Mouse (Mus musculus): ENCODE measurements around the gene Emc9. TPM values are rescaled to one million over a fixed set of nuclear protein-coding genes. Genes with fewer than 3 reads are reported as not detected.

Gene Emc9
- polyA plus RNA-seq, 1 experiment from 2014 or later = 56.2 TPM

- Histone ChIP-seq H3K36me3 (peaks cover 5% of the 10 kb centered on the region), H3K4me3 (replicated peaks) (peak overlapping the region; percentile 63), H3K9me3 (replicated peaks) (no peaks in the 10 kb centered on the region), H3K27me3 (replicated peaks) (no peaks in the 10 kb centered on the region), H3K9ac (replicated peaks) (peak overlapping the region; percentile 70), H3K4me1 (peaks cover 25% of the 10 kb centered on the region), H3K27ac (replicated peaks) (no peak overlapping the region), H3K4me2 (peak overlapping the region; percentile 86)
- no peak for ATAC-seq (ENCODE audit: low FRiP score)
- 62% methylated on average over 6 of the region's 6 CpGs for WGBS
Observed at GRCm38 (mm10) chr14:55558740-55559448, 26.2 kb downstream of the Emc9 start.

- no peak for ATAC-seq (ENCODE audit: low FRiP score)
- H3K4me2 ChIP-seq = no peak overlapping the region
- no peak overlapping the region for H3K9ac ChIP-seq (replicated peaks)
- WGBS = 92% methylated on average over 3 of the region's 3 CpGs
- no peak overlapping the region for H3K4me3 ChIP-seq (replicated peaks)
- no peaks in the 10 kb centered on the region for H3K36me3 ChIP-seq
- no peak overlapping the region for H3K27ac ChIP-seq (replicated peaks)
- H3K9me3 ChIP-seq (replicated peaks) = no peaks in the 10 kb centered on the region
- H3K27me3 ChIP-seq (replicated peaks) = no peaks in the 10 kb centered on the region
- H3K4me1 ChIP-seq = peaks cover 21% of the 10 kb centered on the region
Observed at GRCm38 (mm10) chr14:55557587-55557986, 27.5 kb downstream of the Emc9 start.

- Histone ChIP-seq H3K9me3 (replicated peaks) (no peaks in the 10 kb centered on the region), H3K4me3 (replicated peaks) (no peak overlapping the region), H3K27ac (replicated peaks) (no peak overlapping the region), H3K27me3 (replicated peaks) (no peaks in the 10 kb centered on the region), H3K4me1 (peaks cover 15% of the 10 kb centered on the region), H3K4me2 (no peak overlapping the region), H3K36me3 (no peaks in the 10 kb centered on the region), H3K9ac (replicated peaks) (no peak overlapping the region)
- 28% methylated on average over 5 of the region's 5 CpGs for WGBS
- no peak for ATAC-seq (ENCODE audit: low FRiP score)
Observed at GRCm38 (mm10) chr14:55557003-55557402, 28.1 kb downstream of the Emc9 start.

GRCm38 (mm10) chr14:55555788-55556187, 29.3 kb downstream of the Emc9 start:
- Histone ChIP-seq H3K27ac (replicated peaks) (no peak overlapping the region), H3K9me3 (replicated peaks) (no peaks in the 10 kb centered on the region), H3K36me3 (no peaks in the 10 kb centered on the region), H3K9ac (replicated peaks) (no peak overlapping the region), H3K4me3 (replicated peaks) (no peak overlapping the region), H3K4me2 (no peak overlapping the region), H3K27me3 (replicated peaks) (no peaks in the 10 kb centered on the region), H3K4me1 (peaks cover 3% of the 10 kb centered on the region)
- 89% methylated on average over 3 of the region's 3 CpGs for WGBS
- no peak for ATAC-seq (ENCODE audit: low FRiP score)

- H3K27ac ChIP-seq (replicated peaks) = no peak overlapping the region
- no peak overlapping the region for H3K9ac ChIP-seq (replicated peaks)
- H3K27me3 ChIP-seq (replicated peaks) = no peaks in the 10 kb centered on the region
- no peak overlapping the region for H3K4me3 ChIP-seq (replicated peaks)
- H3K4me2 ChIP-seq = no peak overlapping the region
- no peaks in the 10 kb centered on the region for H3K9me3 ChIP-seq (replicated peaks)
- ATAC-seq (ENCODE audit: low FRiP score) = no peak
- no peaks in the 10 kb centered on the region; the same call in 1 of the 2 replicates for H3K36me3 ChIP-seq
- peaks cover 3% of the 10 kb centered on the region for H3K4me1 ChIP-seq
Observed at GRCm38 (mm10) chr14:55554635-55555034, 30.5 kb downstream of the Emc9 start.

- ATAC-seq (ENCODE audit: low FRiP score) = no peak
- Histone ChIP-seq H3K27ac (replicated peaks) (no peak overlapping the region), H3K4me3 (replicated peaks) (no peak overlapping the region), H3K27me3 (replicated peaks) (no peaks in the 10 kb centered on the region), H3K4me2 (no peak overlapping the region), H3K4me1 (no peaks in the 10 kb centered on the region), H3K9me3 (replicated peaks) (no peaks in the 10 kb centered on the region), H3K36me3 (peaks cover 24% of the 10 kb centered on the region), H3K9ac (replicated peaks) (no peak overlapping the region)
- 96% methylated on average over 8 of the region's 8 CpGs for WGBS
Observed at GRCm38 (mm10) chr14:55551794-55552193, 33.3 kb downstream of the Emc9 start.

- ATAC-seq (ENCODE audit: low FRiP score) = no peak
- Histone ChIP-seq H3K27ac (replicated peaks) (no peak overlapping the region), H3K9me3 (replicated peaks) (no peaks in the 10 kb centered on the region), H3K4me3 (replicated peaks) (no peak overlapping the region), H3K36me3 (peaks cover 24% of the 10 kb centered on the region), H3K27me3 (replicated peaks) (no peaks in the 10 kb centered on the region), H3K9ac (replicated peaks) (no peak overlapping the region), H3K4me1 (no peaks in the 10 kb centered on the region), H3K4me2 (no peak overlapping the region)
- WGBS = 58% methylated on average over 5 of the region's 5 CpGs
Observed at GRCm38 (mm10) chr14:55551347-55551746, 33.8 kb downstream of the Emc9 start.

GRCm38 (mm10) chr14:55550191-55550590, 34.9 kb downstream of the Emc9 start:
- H3K27me3 ChIP-seq (replicated peaks) = no peaks in the 10 kb centered on the region
- no peak overlapping the region for H3K9ac ChIP-seq (replicated peaks)
- no peaks in the 10 kb centered on the region for H3K4me1 ChIP-seq
- H3K4me3 ChIP-seq (replicated peaks) = no peak overlapping the region
- no peak for ATAC-seq (ENCODE audit: low FRiP score)
- no peak overlapping the region for H3K4me2 ChIP-seq
- H3K27ac ChIP-seq (replicated peaks) = no peak overlapping the region
- peaks cover 28% of the 10 kb centered on the region for H3K36me3 ChIP-seq
- no peaks in the 10 kb centered on the region for H3K9me3 ChIP-seq (replicated peaks)
- 83% methylated on average over 6 of the region's 6 CpGs for WGBS

GRCm38 (mm10) chr14:55544334-55544733, 40.8 kb downstream of the Emc9 start:
- Histone ChIP-seq H3K4me1 (peaks cover 32% of the 10 kb centered on the region), H3K27ac (replicated peaks) (no peak overlapping the region), H3K4me2 (no peak overlapping the region), H3K9me3 (replicated peaks) (no peaks in the 10 kb centered on the region), H3K27me3 (replicated peaks) (no peaks in the 10 kb centered on the region), H3K9ac (replicated peaks) (no peak overlapping the region), H3K4me3 (replicated peaks) (no peak overlapping the region), H3K36me3 (peaks cover 45% of the 10 kb centered on the region)
- no peak for ATAC-seq (ENCODE audit: low FRiP score)
- 60% methylated on average over 9 of the region's 9 CpGs for WGBS

GRCm38 (mm10) chr14:55542268-55542667, 42.8 kb downstream of the Emc9 start:
- H3K4me2 ChIP-seq = no peak overlapping the region
- no peak overlapping the region for H3K4me3 ChIP-seq (replicated peaks)
- H3K4me1 ChIP-seq = peaks cover 32% of the 10 kb centered on the region
- no peak for ATAC-seq (ENCODE audit: low FRiP score)
- H3K36me3 ChIP-seq = peaks cover 25% of the 10 kb centered on the region
- no peak overlapping the region for H3K27ac ChIP-seq (replicated peaks)
- H3K9ac ChIP-seq (replicated peaks) = no peak overlapping the region
- H3K9me3 ChIP-seq (replicated peaks) = no peaks in the 10 kb centered on the region
- 0 out of 2 replicates have a peak, but pooled peaks cover under 1% of the 10 kb centered on the region for H3K27me3 ChIP-seq (replicated peaks)
- 98% methylated on average over 12 of the region's 12 CpGs for WGBS

GRCm38 (mm10) chr14:55540787-55541321, 44.2 kb downstream of the Emc9 start:
- peak overlapping the region; percentile 80 for H3K4me2 ChIP-seq
- peak; percentile 62 for ATAC-seq (ENCODE audit: low FRiP score)
- no peaks in the 10 kb centered on the region for H3K9me3 ChIP-seq (replicated peaks)
- peak overlapping the region; percentile 76 for H3K9ac ChIP-seq (replicated peaks)
- H3K27ac ChIP-seq (replicated peaks) = peak overlapping the region; percentile 93
- 7% methylated on average over 10 of the region's 10 CpGs for WGBS
- H3K4me3 ChIP-seq (replicated peaks) = peak overlapping the region; percentile 59
- peaks cover 22% of the 10 kb centered on the region for H3K36me3 ChIP-seq
- 0 out of 2 replicates have a peak, but pooled peaks cover 2% of the 10 kb centered on the region for H3K27me3 ChIP-seq (replicated peaks)
- peaks cover 32% of the 10 kb centered on the region for H3K4me1 ChIP-seq

- under 1% methylated on average over 32 of the region's 32 CpGs for WGBS
- H3K9me3 ChIP-seq (replicated peaks) = no peaks in the 10 kb centered on the region
- peak within 1 kb of the TSS; percentile 93 for H3K27ac ChIP-seq (replicated peaks)
- peak within 1 kb of the TSS; percentile 80 for H3K4me2 ChIP-seq
- peak; percentile 86 for ATAC-seq (ENCODE audit: low FRiP score)
- peaks cover 32% of the 10 kb centered on the region for H3K4me1 ChIP-seq
- peak within 1 kb of the TSS; percentile 59 for H3K4me3 ChIP-seq (replicated peaks)
- H3K9ac ChIP-seq (replicated peaks) = peak within 1 kb of the TSS; percentile 76
- H3K36me3 ChIP-seq = peaks cover 20% of the 10 kb centered on the region
- 0 out of 2 replicates have a peak, but pooled peaks cover 2% of the 10 kb centered on the region for H3K27me3 ChIP-seq (replicated peaks)
Observed at GRCm38 (mm10) chr14:55540067-55540786, 44.9 kb downstream of the Emc9 start, which contains the start of gene Pck2. TSS of gene Pck2 (plus strand) at chr14:55540266.

Data from neural tube, embryonic 15.5 days (tissue).